Mouse (Mus musculus): Measurements from ENCODE around the gene 1600014C23Rik. TPM values are rescaled to one million over a fixed set of nuclear protein-coding genes. Genes with fewer than 3 reads are reported as not detected.

1600014C23Rik gene
- not detected in 2 replicates for polyA plus RNA-seq (2012; rRNA removed)

DNA sequence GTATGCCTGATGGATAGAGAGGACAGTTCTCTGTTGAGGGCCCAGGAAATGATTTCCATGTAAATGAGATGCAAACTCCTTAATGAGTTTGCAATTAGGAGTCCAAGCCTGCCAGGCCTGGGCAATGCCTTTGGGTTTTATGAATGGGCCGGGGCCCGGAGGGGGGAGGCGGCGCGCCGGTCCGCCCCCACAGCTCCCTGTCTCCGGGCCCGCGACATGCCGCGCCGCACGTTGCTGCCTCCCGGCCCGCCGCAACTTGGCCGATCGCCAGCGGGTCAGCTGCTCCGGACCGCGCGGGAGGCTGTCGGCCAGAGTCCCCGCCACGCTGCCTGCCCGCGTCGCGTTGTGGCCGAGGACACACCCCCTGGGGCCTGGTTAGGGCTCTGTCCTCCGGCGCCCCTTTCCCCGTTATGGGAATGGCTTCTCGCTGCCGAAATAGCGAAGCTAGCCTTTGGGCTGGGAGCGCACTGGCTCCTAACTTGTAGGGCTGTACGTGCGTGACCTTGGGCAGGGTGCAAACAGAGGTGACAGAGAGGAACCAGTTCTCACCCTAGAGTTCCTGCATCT, at the start of gene 1600014C23Rik:
1600014C23Rik (minus strand) TSS at position 110 of the 567 bp plus-strand sequence.

DNA sequence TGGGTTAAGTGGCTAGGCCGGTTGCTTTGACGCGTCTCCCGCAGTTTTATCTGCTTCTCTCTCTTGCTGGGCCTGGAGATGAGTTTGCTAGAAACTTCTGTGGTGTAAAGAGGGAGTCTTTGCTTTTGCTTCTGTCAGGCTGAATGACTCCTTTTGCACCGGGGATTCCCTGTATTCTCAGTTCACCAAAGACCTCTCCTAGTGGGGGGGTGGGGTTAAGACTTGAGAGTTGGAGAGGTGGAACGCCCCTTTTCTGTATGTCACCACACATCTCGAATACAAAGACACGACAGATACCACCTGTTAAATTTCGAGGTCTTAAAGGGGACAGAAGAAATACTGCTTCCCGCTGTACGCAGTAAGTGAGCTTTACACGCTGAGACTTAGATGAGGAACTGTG, 46.9 kb downstream of the 1600014C23Rik start, which contains the start of gene Tmem63b:
Tmem63b (minus strand) TSS at position 190 of the 400 bp plus-strand sequence.

DNA sequence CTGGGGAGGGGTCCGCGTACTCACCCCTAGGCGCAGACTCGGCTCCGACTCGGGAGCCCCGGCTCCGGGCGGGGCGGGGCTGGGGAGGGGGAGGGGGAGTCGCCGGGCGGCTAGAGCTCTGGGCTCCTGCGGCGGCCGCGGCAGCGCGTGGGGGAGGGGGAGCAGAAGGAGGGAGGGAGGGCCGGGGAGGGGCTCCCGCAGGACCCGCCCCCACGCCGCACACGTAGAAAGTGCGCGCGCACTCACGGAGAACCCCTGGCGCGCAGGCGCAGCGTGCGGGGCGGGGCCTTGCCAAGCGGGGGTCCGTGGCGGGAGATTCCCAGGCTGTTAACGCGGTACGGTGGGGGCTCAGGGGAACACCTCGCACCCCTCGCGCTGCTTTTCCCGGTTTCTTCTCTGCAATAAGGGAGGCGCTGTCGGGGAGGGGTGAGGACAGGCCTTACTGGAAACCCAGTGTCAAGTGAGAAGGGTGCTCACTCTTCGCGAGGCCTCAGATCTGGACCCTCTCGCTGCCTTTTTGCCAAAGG, 47.5 kb downstream of the 1600014C23Rik start, which contains the start of gene Mrpl14:
Mrpl14 (plus strand) TSS at position 230 of the 527 bp plus-strand sequence.

Other genes starting within 250 kb of the 1600014C23Rik start
- gene Aars2, start 227.0 kb downstream of the 1600014C23Rik start, polyA plus RNA-seq (2012; rRNA removed), result 7.3 and 9.6 TPM in 2 replicates
- gene Tcte1, start 210.4 kb downstream of the 1600014C23Rik start, polyA plus RNA-seq (2012; rRNA removed), result not detected in 2 replicates
- 0.21 and 0.31 TPM in 2 replicates for gene Tmem151b, start 184.2 kb downstream of the 1600014C23Rik start, polyA plus RNA-seq (2012; rRNA removed)
- gene Nfkbie, start 178.1 kb downstream of the 1600014C23Rik start, polyA plus RNA-seq (2012; rRNA removed), result 1.6 and 2.3 TPM in 2 replicates
- gene Slc35b2, start 170.0 kb downstream of the 1600014C23Rik start, polyA plus RNA-seq (2012; rRNA removed), result 50.4 and 107 TPM in 2 replicates
- 104 and 106 TPM in 2 replicates for gene Hsp90ab1, start 160.6 kb downstream of the 1600014C23Rik start, polyA plus RNA-seq (2012; rRNA removed)
- gene Slc29a1, start 134.2 kb downstream of the 1600014C23Rik start, polyA plus RNA-seq (2012; rRNA removed), result 32.4 and 42.7 TPM in 2 replicates
- 0.87 TPM in 1 of 2 replicates, not detected in the other for gene Mymx, start 131.7 kb downstream of the 1600014C23Rik start, polyA plus RNA-seq (2012; rRNA removed)
- not detected in 2 replicates for gene Capn11, start 74.5 kb downstream of the 1600014C23Rik start, polyA plus RNA-seq (2012; rRNA removed)
- gene Mrpl14, start 47.5 kb downstream of the 1600014C23Rik start, polyA plus RNA-seq (2012; rRNA removed), result 122 and 223 TPM in 2 replicates
- gene Tmem63b, start 46.9 kb downstream of the 1600014C23Rik start, polyA plus RNA-seq (2012; rRNA removed), result 72.0 and 73.9 TPM in 2 replicates